Mouse (Mus musculus) limb, embryonic 14.5 days (tissue): ENCODE results near the gene Tns3. TPM values are rescaled to one million over a fixed set of nuclear protein-coding genes. Genes with fewer than 3 reads are reported as not detected.

Experiments
- ATAC-seq: fragments of 200-750 bp; cut with Nextera tagmentation; 2 replicates; pipeline ENCODE4 v1.8.0; 2017; ENCODE audit warnings: low read depth, moderate number of reproducible peaks, moderate TSS enrichment; ENCODE audit not compliant: low FRiP score
- DNase-seq: peaks from one replicate; pipeline ENCODE4 v3.0.0-alpha.2; 2015; ENCODE audit warnings: low spot score
- H3K27ac ChIP-seq: fragments of 300-500 bp; sonication (generic); replicated peaks from 2 replicates; pipeline ENCODE4 v1.5.1; 2014; ENCODE audit warnings: low read depth, mild to moderate bottlenecking, low read length, moderate library complexity, mixed read lengths
- H3K27me3 ChIP-seq: fragments of 300-500 bp; sonication (generic); 2 replicates; pipeline ENCODE4 v1.6.1; 2014; ENCODE audit warnings: low read length, mixed read lengths; ENCODE audit not compliant: control insufficient read depth, insufficient read depth
- H3K36me3 ChIP-seq: fragments of 300-500 bp; sonication (generic); 2 replicates; pipeline ENCODE4 v1.6.1; 2014; ENCODE audit warnings: mild to moderate bottlenecking, low read length, moderate library complexity, mixed read lengths; ENCODE audit not compliant: control insufficient read depth, insufficient read depth
- H3K4me1 ChIP-seq: fragments of 300-500 bp; sonication (generic); 2 replicates; pipeline ENCODE4 v1.6.1; 2014; ENCODE audit warnings: antibody characterized with exemption, low read length, mixed read lengths; ENCODE audit not compliant: control insufficient read depth, insufficient read depth
- H3K4me2 ChIP-seq: fragments of 300-500 bp; sonication (generic); replicated peaks from 2 replicates; pipeline ENCODE4 v1.6.1; 2014; ENCODE audit warnings: low read depth, mild to moderate bottlenecking, low read length, moderate library complexity; ENCODE audit not compliant: severe bottlenecking
- H3K4me3 ChIP-seq: fragments of 300-500 bp; sonication (generic); replicated peaks from 2 replicates; pipeline ENCODE4 v1.5.1; 2014; ENCODE audit warnings: low read length
- H3K9ac ChIP-seq: fragments of 300-500 bp; sonication (generic); 2 replicates; pipeline ENCODE4 v1.6.1; 2014; ENCODE audit warnings: mild to moderate bottlenecking, low read depth, low read length, moderate library complexity; ENCODE audit not compliant: severe bottlenecking
- H3K9me3 ChIP-seq: fragments of 300-500 bp; sonication (generic); 2 replicates; pipeline ENCODE4 v1.6.1; 2016; ENCODE audit warnings: low read length; ENCODE audit not compliant: control insufficient read depth
- POLR2A ChIP-seq: fragments of 200-500 bp; IDR thresholded peaks from 2 replicates; pipeline ENCODE4 v1.8.0; 2012; ENCODE audit warnings: inconsistent platforms, mild to moderate bottlenecking, moderate library complexity, borderline replicate concordance; ENCODE audit not compliant: insufficient read depth, insufficient read length; ENCODE audit errors: extremely low read depth
- WGBS: fragments of 180-500 bp; shearing (Covaris S2); extraction: QIAGEN DNeasy Blood & Tissue Kit; methylation state at CpG from one replicate; pipeline ENCODE4 v1.1.7; 2014; 5-methylcytosine and 5-hydroxymethylcytosine counted together
- polyA plus RNA-seq, 2 experiments: library from polyadenylated mRNA; depleted of rRNA in 1 of 2; stranded (reverse) in 1 of 2; unstranded in 1 of 2; fragments of >200 nt; fragmentation: Nextera tagmentation in 1 of 2; extraction: Ambion mirVana in 1 of 2; gene quantifications; 2 replicates each; pipeline versions ENCODE4 v1.2.1 to v1.2.3; 2012 to 2014

Tns3 gene
- polyA plus RNA-seq, 2 experiments, result 27.4 to 59.1 TPM

GRCm38 (mm10) chr11:8656448-8657393 lies 7.6 kb downstream of the Tns3 start:
- no peak overlapping the region for H3K4me3 ChIP-seq
- no peak for TF ChIP-seq POLR2A
- peak; percentile 46 for ATAC-seq
- peak overlapping the region; percentile 70 for H3K27ac ChIP-seq
- no peaks in the 10 kb centered on the region for H3K27me3 ChIP-seq
- no peak overlapping the region for H3K9ac ChIP-seq
- DNase-seq, result peak; percentile 83
- H3K4me1 ChIP-seq, result peaks cover 94% of the 10 kb centered on the region
- no peaks in the 10 kb centered on the region for H3K9me3 ChIP-seq
- 32% methylated on average over 12 of the region's 12 CpGs for WGBS
- peaks cover 6% of the 10 kb centered on the region; the same call in 1 of the 2 replicates for H3K36me3 ChIP-seq
- H3K4me2 ChIP-seq, result peak overlapping the region; percentile 23; the same call in 1 of the 2 replicates

- H3K27me3 ChIP-seq, result no peaks in the 10 kb centered on the region
- peaks cover 93% of the 10 kb centered on the region for H3K4me1 ChIP-seq
- no peaks in the 10 kb centered on the region; the same call in 1 of the 2 replicates for H3K36me3 ChIP-seq
- H3K4me3 ChIP-seq, result no peak overlapping the region
- no peak for TF ChIP-seq POLR2A
- H3K4me2 ChIP-seq, result no peak overlapping the region
- 38% methylated on average over 13 of the region's 13 CpGs for whole genome bisulfite sequencing
- DNase-seq (no peak), ATAC-seq (no peak)
- H3K9me3 ChIP-seq, result no peaks in the 10 kb centered on the region
- H3K27ac ChIP-seq, result peak overlapping the region; percentile 82
- H3K9ac ChIP-seq, result no peak overlapping the region
Measured at GRCm38 (mm10) chr11:8653800-8654295, 10.5 kb downstream of the Tns3 start.

GRCm38 (mm10) chr11:8652792-8653645 lies 11.3 kb downstream of the Tns3 start:
- no peak overlapping the region for H3K4me3 ChIP-seq
- ATAC-seq (peak; percentile 41), DNase-seq (peak; percentile 72)
- no peaks in the 10 kb centered on the region for H3K27me3 ChIP-seq
- H3K36me3 ChIP-seq, result no peaks in the 10 kb centered on the region; the same call in 1 of the 2 replicates
- peak overlapping the region; percentile 82 for H3K27ac ChIP-seq
- H3K4me2 ChIP-seq, result peak overlapping the region; percentile 25; the same call in 1 of the 2 replicates
- 29% methylated on average over 10 of the region's 10 CpGs for WGBS
- no peak overlapping the region for H3K9ac ChIP-seq
- H3K4me1 ChIP-seq, result peaks cover 91% of the 10 kb centered on the region
- no peak for TF ChIP-seq POLR2A
- H3K9me3 ChIP-seq, result no peaks in the 10 kb centered on the region

GRCm38 (mm10) chr11:8652116-8652714 lies 12.1 kb downstream of the Tns3 start:
- no peak for TF ChIP-seq POLR2A
- peak overlapping the region; percentile 82 for H3K27ac ChIP-seq
- H3K9me3 ChIP-seq, result no peaks in the 10 kb centered on the region
- 69% methylated on average over 10 of the region's 10 CpGs for WGBS
- H3K36me3 ChIP-seq, result no peaks in the 10 kb centered on the region; the same call in 1 of the 2 replicates
- H3K4me3 ChIP-seq, result no peak overlapping the region
- 0 out of 2 replicates have a peak overlapping the region, but pooled peaks have one; percentile 25 for H3K4me2 ChIP-seq
- H3K27me3 ChIP-seq, result no peaks in the 10 kb centered on the region
- H3K9ac ChIP-seq, result no peak overlapping the region
- no peak for DNase-seq
- H3K4me1 ChIP-seq, result peaks cover 90% of the 10 kb centered on the region
- no peak for ATAC-seq
